Mouse (Mus musculus) MEL (cell line): ENCODE results near the gene Tefm.

Experiments
- E2F4 ChIP-seq: IDR thresholded peaks from 2 replicates; pipeline ENCODE4 v1.6.1; 2011; ENCODE audit warnings: low read depth, low read length, improper control_type of control experiment, borderline replicate concordance
- ELF1 ChIP-seq: IDR thresholded peaks from 2 replicates; pipeline ENCODE4 v1.6.1; 2014; ENCODE audit warnings: low read depth, mild to moderate bottlenecking, inconsistent platforms, low read length, improper control_type of control experiment, moderate library complexity
- EP300 ChIP-seq, 2 experiments: IDR thresholded peaks; 2 replicates each; pipeline ENCODE4 v1.6.1; 2011; ENCODE audit warnings: improper control_type of control experiment in 2 of 2, low read length in 2 of 2, low read depth in 1 of 2, mild to moderate bottlenecking in 1 of 2
- GATA1 ChIP-seq: IDR thresholded peaks from 2 replicates; pipeline ENCODE4 v1.6.1; 2011; ENCODE audit warnings: low read depth, low read length, improper control_type of control experiment

DNA sequence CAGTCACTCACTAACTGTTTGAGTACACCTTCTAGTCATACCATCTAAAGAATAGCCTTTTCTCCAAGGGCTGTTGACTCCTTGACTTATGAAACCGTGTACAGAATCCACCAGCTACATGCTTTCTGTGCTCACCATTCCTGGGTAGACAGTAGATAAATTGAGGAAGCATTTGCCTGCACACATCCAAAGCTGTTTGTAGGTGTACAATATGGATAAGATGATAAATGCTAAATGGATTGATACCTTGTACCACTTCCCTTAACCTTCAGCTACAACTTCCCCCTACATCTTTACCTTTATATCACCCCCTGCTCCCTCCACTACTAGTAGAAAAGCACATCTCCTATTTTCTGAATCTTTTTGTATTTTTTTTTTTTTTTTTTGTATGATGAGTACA, 37.6 kb downstream of the Tefm start:
- TF ChIP-seq E2F4 (no peak), EP300 (IDR thresholded peaks at IDR 0.05; ENCODE audit: low read depth in 1 of 2, low read length in 2 of 2) (peak; percentile 75 to 83), GATA1 (peak; percentile 54), ELF1 (no peak)
